Mouse (Mus musculus) midbrain, postnatal 0 days (tissue): ENCODE results near the gene Iqcd. TPM values are rescaled to one million over a fixed set of nuclear protein-coding genes. Genes with fewer than 3 reads are reported as not detected.

Experiments
- ATAC-seq: fragments of 200-750 bp; cut with Nextera tagmentation; 2 replicates; pipeline ENCODE4 v1.8.0; 2017; ENCODE audit warnings: moderate number of reproducible peaks, mild to moderate bottlenecking, moderate TSS enrichment, moderate library complexity; ENCODE audit not compliant: low FRiP score
- DNase-seq: peaks from one replicate; pipeline ENCODE4 v3.0.0-alpha.2; 2015; ENCODE audit warnings: low spot score
- H3K27ac ChIP-seq: fragments of 300-500 bp; sonication (generic); 2 replicates; pipeline ENCODE4 v1.5.1; 2014; ENCODE audit warnings: low read depth, mild to moderate bottlenecking, low read length, mixed read lengths
- H3K27me3 ChIP-seq: fragments of 300-500 bp; sonication (generic); 2 replicates; pipeline ENCODE4 v1.6.1; 2014; ENCODE audit warnings: low read length, control low read depth, mixed read lengths; ENCODE audit not compliant: insufficient read depth
- H3K36me3 ChIP-seq: fragments of 300-500 bp; sonication (generic); 2 replicates; pipeline ENCODE4 v1.6.1; 2014; ENCODE audit warnings: low read length, control low read depth, mixed read lengths; ENCODE audit not compliant: insufficient read depth
- H3K4me1 ChIP-seq: fragments of 300-500 bp; sonication (generic); 2 replicates; pipeline ENCODE4 v1.6.1; 2014; ENCODE audit warnings: mild to moderate bottlenecking, control low read depth, antibody characterized with exemption, low read length, mixed read lengths; ENCODE audit not compliant: insufficient read depth
- H3K4me2 ChIP-seq: fragments of 300-500 bp; sonication (generic); 2 replicates; pipeline ENCODE4 v1.6.1; 2014; ENCODE audit warnings: low read depth, mild to moderate bottlenecking, low read length, mixed read lengths; ENCODE audit not compliant: poor library complexity, severe bottlenecking
- H3K4me3 ChIP-seq: fragments of 300-500 bp; sonication (generic); 2 replicates; pipeline ENCODE4 v1.5.1; 2014; ENCODE audit warnings: low read depth, mild to moderate bottlenecking, low read length, moderate library complexity
- H3K9ac ChIP-seq: fragments of 300-500 bp; sonication (generic); replicated peaks from 2 replicates; pipeline ENCODE4 v1.6.1; 2014; ENCODE audit warnings: mild to moderate bottlenecking, low read length, moderate library complexity, mixed read lengths; ENCODE audit not compliant: poor library complexity, severe bottlenecking
- H3K9me3 ChIP-seq: fragments of 300-500 bp; sonication (generic); 2 replicates; pipeline ENCODE4 v1.6.1; 2016; ENCODE audit warnings: low read length, control low read depth
- CTCF ChIP-seq: IDR thresholded peaks from 2 replicates; pipeline ENCODE4 v1.5.1; 2016; ENCODE audit warnings: antibody characterized with exemption, mild to moderate bottlenecking
- WGBS: fragments of 180-500 bp; shearing (Covaris S2); extraction: QIAGEN DNeasy Blood & Tissue Kit; methylation state at CpG from one replicate; pipeline ENCODE4 v1.1.7; 2014; 5-methylcytosine and 5-hydroxymethylcytosine counted together
- polyA plus RNA-seq: library from polyadenylated mRNA; unstranded; fragments of >200 nt; fragmentation: Nextera tagmentation; extraction: Ambion mirVana; gene quantifications from 2 replicates; pipeline ENCODE4 v1.2.1, GENCODE M21; 2015
- total RNA-seq: library from RNA; depleted of rRNA; stranded (reverse); fragments of >200 nt; gene quantifications from 2 replicates; pipeline ENCODE4 v1.2.3, GENCODE M21; 2014

Gene Iqcd
- total and polyA plus RNA-seq, 2 experiments from 2014 or later = 1.3 to 1.5 TPM

DNA sequence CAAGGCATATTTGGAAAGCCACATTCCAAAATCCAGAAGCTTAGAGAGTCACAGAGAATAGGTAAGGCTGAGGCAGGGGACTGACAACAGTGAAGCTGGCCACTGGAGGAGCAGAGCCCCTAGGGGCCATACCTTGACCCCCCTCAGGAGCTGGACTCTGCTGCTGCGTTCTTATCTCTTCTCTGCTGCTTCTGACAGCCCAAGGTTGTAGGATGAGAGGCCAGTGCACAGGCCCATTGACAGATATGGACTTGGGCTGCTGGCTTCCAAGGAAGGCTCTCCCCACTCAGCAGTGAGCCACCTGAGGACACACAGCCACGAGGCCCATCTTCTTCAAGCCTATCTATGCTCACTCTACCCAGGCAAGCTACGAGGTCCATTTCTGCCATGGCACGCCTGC is 19.9 kb upstream of the Iqcd start:
- H3K4me1 ChIP-seq = peaks cover 29% of the 10 kb centered on the region
- H3K4me2 ChIP-seq = no peak overlapping the region
- DNase-seq (no peak), ATAC-seq (no peak)
- TF ChIP-seq CTCF = no peak
- no peaks in the 10 kb centered on the region for H3K27me3 ChIP-seq
- WGBS = 82% methylated on average over 4 of the region's 4 CpGs
- H3K27ac ChIP-seq = peak overlapping the region; percentile 79; the same call in 1 of the 2 replicates
- H3K9ac ChIP-seq = no peak overlapping the region; the same call in 1 of the 2 replicates
- H3K4me3 ChIP-seq = no peak overlapping the region
- no peaks in the 10 kb centered on the region for H3K36me3 ChIP-seq
- H3K9me3 ChIP-seq = no peaks in the 10 kb centered on the region

DNA sequence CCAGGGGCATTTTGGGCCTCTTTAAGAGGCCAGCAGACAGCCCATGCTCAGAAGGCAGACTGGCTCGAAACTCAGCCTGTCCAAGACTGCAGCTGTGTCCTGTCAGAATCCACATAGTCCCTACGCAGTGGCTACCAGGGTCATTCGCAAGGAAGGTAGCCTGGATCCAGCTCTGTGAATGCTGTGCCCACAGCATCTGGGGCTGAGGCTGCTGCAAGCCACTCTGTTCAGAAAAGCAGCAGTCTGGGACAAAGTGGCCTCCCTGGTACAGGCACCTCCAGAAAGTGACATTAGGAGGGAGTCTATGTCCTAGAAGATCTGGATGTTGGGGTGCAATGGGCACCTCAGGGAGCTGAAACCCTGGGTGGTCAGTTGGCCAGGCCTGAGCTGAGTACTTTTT is 19.0 kb upstream of the Iqcd start:
- H3K4me2 ChIP-seq = no peak overlapping the region
- DNase-seq (no peak), ATAC-seq (no peak)
- 96% methylated on average over 3 of the region's 3 CpGs for WGBS
- H3K4me3 ChIP-seq = no peak overlapping the region
- TF ChIP-seq CTCF = no peak
- H3K9ac ChIP-seq = no peak overlapping the region
- H3K4me1 ChIP-seq = peaks cover 29% of the 10 kb centered on the region
- no peaks in the 10 kb centered on the region for H3K36me3 ChIP-seq
- no peaks in the 10 kb centered on the region for H3K9me3 ChIP-seq
- H3K27me3 ChIP-seq = no peaks in the 10 kb centered on the region
- no peak overlapping the region for H3K27ac ChIP-seq

DNA sequence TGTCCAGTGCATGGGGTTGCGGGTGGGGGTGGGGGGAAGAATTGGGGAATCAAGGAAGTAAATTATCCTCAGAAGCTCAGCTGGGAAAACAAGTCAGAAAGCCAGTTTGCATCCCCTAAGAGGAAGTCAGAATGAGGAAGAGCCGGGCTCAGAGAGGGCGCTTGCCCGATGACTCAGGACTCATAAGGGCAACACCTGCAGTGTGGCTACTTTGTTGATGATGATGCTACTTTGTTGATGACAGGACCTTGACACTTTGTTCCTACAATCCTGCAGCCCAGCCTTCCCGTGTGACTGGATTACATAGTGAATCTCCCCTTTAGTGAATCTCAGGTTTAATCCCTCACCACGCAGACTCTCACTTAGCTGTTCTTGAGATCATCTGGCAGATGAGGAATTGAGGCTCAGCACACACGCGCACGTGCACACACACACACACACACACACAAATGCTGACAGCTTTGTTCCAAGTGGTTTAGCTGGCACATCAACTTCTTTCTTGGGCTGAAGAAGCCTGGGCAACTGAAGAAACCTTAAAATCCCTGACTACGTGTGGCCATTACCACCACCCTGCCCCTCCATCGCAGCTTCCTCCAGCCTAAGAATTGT is 18.4 kb upstream of the Iqcd start:
- TF ChIP-seq CTCF = no peak
- Histone ChIP-seq H3K4me2 (no peak overlapping the region), H3K9ac (no peak overlapping the region), H3K9me3 (no peaks in the 10 kb centered on the region), H3K36me3 (no peaks in the 10 kb centered on the region), H3K27ac (no peak overlapping the region), H3K4me1 (peaks cover 29% of the 10 kb centered on the region), H3K27me3 (no peaks in the 10 kb centered on the region), H3K4me3 (no peak overlapping the region)
- WGBS = 77% methylated on average over 11 of the region's 11 CpGs
- no peak for ATAC-seq
- no peak for DNase-seq

DNA sequence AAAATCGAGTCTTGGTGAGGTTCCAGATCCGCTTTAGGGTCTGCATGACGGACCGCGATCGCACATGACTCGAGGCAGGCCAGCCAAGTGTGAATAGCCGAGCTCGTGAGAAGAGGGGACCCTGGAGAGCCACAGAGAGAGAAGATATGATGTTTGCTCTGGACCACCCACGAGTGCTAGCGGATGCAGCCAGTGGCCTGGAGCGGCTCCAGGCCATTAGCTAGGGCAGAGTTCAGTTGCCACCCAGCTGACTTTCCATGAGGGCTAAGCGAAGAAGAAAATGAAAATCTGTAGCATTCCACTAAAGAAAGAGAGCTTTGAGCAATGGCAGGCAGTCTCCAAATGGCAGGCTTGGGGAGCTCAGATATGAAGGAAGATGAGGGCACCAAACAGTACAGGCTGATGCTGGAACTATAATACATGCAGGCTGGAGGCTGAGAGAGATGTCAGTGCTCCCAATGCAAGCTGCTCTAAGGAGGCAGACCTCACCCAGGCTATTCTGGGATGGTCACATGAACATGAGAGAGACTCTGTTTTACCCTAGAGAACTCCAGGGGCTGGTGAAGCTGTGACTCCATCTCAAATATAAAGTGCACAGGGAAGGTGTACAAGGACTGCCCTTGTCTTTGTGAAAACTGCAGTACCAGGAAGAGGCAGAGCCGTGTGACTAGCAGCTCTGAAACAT is 17.6 kb upstream of the Iqcd start:
- Histone ChIP-seq H3K36me3 (no peaks in the 10 kb centered on the region), H3K9me3 (no peaks in the 10 kb centered on the region), H3K4me1 (peaks cover 29% of the 10 kb centered on the region), H3K4me2 (no peak overlapping the region), H3K4me3 (no peak overlapping the region), H3K27ac (no peak overlapping the region; the same call in 1 of the 2 replicates), H3K9ac (no peak overlapping the region), H3K27me3 (no peaks in the 10 kb centered on the region)
- WGBS = 57% methylated on average over 14 of the region's 14 CpGs
- TF ChIP-seq CTCF = no peak
- peak; percentile 79 for DNase-seq
- no peak for ATAC-seq

DNA sequence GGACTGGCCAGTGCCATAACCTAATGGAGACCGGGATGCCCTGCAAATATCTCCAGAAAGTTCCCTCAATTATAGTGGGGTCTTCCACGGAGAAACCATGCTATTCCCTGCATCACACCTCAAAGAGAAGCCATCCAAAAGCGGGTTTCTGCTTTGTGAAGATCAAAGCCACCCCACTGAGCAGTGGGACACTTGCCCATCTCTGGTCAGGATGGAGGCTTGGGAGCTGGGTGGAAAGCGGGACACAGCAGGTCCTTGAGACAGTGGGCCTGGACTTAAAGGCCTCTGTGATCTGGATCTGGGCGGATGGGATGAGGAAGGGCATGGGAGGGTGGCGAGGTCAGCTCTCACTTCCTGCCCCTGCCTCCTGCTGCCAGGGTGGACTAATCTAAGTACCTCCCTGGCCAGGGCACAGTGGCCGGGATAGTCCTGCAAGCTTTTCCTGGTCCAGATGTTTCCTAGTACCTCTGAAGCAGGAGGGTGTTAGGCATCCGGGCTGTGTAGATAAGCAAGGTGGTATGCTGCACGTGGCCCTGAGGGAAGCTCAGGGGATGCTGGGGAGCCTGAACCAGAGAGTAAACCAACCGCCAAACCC is 14.2 kb upstream of the Iqcd start:
- ATAC-seq = no peak
- no peaks in the 10 kb centered on the region for H3K36me3 ChIP-seq
- H3K4me3 ChIP-seq = no peak overlapping the region
- H3K9me3 ChIP-seq = no peaks in the 10 kb centered on the region
- TF ChIP-seq CTCF = no peak
- H3K4me1 ChIP-seq = peaks cover 5% of the 10 kb centered on the region; the same call in 1 of the 2 replicates
- no peak overlapping the region for H3K27ac ChIP-seq
- H3K9ac ChIP-seq = no peak overlapping the region
- WGBS = 72% methylated on average over 10 of the region's 10 CpGs
- no peak for DNase-seq
- no peaks in the 10 kb centered on the region for H3K27me3 ChIP-seq
- H3K4me2 ChIP-seq = no peak overlapping the region

DNA sequence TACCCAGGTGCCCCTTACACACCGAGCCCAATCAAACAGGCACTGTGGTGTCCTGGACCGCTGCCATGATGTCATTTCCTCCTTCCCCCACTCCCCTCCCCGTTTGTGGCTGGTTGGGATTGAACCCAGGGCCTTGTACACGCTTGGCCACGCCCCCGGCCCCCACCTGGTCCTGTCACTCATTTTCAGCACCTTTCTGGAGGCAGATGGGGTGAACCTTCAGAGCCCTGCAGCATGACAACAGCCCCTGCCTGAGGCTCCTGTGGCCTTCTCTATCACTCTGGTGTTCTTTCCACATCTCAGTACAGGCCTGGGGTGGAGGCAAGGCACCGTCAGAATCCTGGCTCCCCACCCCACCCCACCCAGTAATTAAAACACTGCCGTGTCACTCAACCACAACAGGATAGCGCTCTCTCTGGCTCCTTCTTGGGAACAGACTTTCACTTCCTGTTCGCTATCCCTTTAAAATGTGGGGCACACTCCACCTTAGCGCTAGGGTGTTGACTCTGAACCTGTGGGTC is 12.0 kb upstream of the Iqcd start:
- H3K36me3 ChIP-seq = no peaks in the 10 kb centered on the region; the same call in 1 of the 2 replicates
- 80% methylated on average over 11 of the region's 11 CpGs for WGBS
- no peaks in the 10 kb centered on the region for H3K9me3 ChIP-seq
- no peaks in the 10 kb centered on the region for H3K27me3 ChIP-seq
- TF ChIP-seq CTCF = no peak
- H3K4me3 ChIP-seq = no peak overlapping the region
- no peak overlapping the region for H3K9ac ChIP-seq
- DNase-seq (no peak), ATAC-seq (no peak)
- H3K4me2 ChIP-seq = no peak overlapping the region
- no peak overlapping the region for H3K27ac ChIP-seq
- H3K4me1 ChIP-seq = peaks cover 5% of the 10 kb centered on the region; the same call in 1 of the 2 replicates
